Mouse (Mus musculus) hematopoietic stem cell, adult 5-6 weeks (primary cell): ENCODE results near the gene Olfr1322. TPM values are rescaled to one million over a fixed set of nuclear protein-coding genes. Genes with fewer than 3 reads are reported as not detected.

Experiments
- ATAC-seq, 2 experiments: fragments of 125-278 bp in 1 of 2; replicated peaks in 1 of 2; 2 replicates each; pipeline ENCODE4 v1.8.0; 2016 to 2017; ENCODE audit warnings: inconsistent platforms in 2 of 2, mild to moderate bottlenecking in 2 of 2, moderate number of reproducible peaks in 2 of 2, low read depth in 1 of 2, moderate TSS enrichment in 1 of 2; ENCODE audit not compliant: low FRiP score in 2 of 2, poor library complexity in 2 of 2, severe bottlenecking in 2 of 2, insufficient read depth in 1 of 2, low TSS enrichment in 1 of 2
- total RNA-seq: library from RNA; stranded (forward); fragments of 172-1452, 232-1000 nt; gene quantifications from 2 replicates; pipeline ENCODE4 v1.2.3, GENCODE M21; 2017

Olfr1322 gene
- not detected in 2 replicates for total RNA-seq

GRCm38 (mm10) chrX:49891383-49891782 is at the start of gene Olfr1322:
Gene Olfr1322, minus strand, starts transcription at chrX:49891483.
- no peak for ATAC-seq

- ATAC-seq, result no peak
Observed at GRCm38 (mm10) chrX:49877651-49878349, 13.5 kb downstream of the Olfr1322 start.

Other genes with a start within 250 kb of the Olfr1322 start
- gene Olfr1320, start 219.2 kb downstream of the Olfr1322 start, total RNA-seq, result not detected in 2 replicates
- not detected in 2 replicates for gene Olfr1321, start 156.4 kb downstream of the Olfr1322 start, total RNA-seq
- gene Igsf1, start 93.7 kb downstream of the Olfr1322 start, total RNA-seq, result not detected in 2 replicates
- gene Olfr1323, start 127.9 kb upstream of the Olfr1322 start, total RNA-seq, result not detected in 2 replicates